Mouse (Mus musculus): Measurements from ENCODE around the gene Iqca. TPM values are rescaled to one million over a fixed set of nuclear protein-coding genes. Genes with fewer than 3 reads are reported as not detected.
A peak's percentile ranks its signal among the peaks of the same experiment; 100 is the strongest.

Iqca gene
- polyA plus RNA-seq, 1 experiment from 2014 or later, result 0.31 TPM

GRCm38 (mm10) chr1:89998076-89998475, 155.1 kb downstream of the Iqca start:
- ATAC-seq (ENCODE audit: low FRiP score, low TSS enrichment), result no peak
- no peak overlapping the region for H3K27ac ChIP-seq (ENCODE audit: low read depth, low read length)
- H3K4me1 ChIP-seq (ENCODE audit: control insufficient read depth, insufficient read depth, low read length), result 0 out of 2 replicates have a peak, but pooled peaks cover 3% of the 10 kb centered on the region
- WGBS, result 17% methylated on average over 7 of the region's 7 CpGs
- H3K27me3 ChIP-seq (ENCODE audit: control insufficient read depth, insufficient read depth, low read length), result peaks cover 19% of the 10 kb centered on the region
- no peaks in the 10 kb centered on the region for H3K9me3 ChIP-seq (ENCODE audit: control insufficient read depth, low read length)
- no peak overlapping the region for H3K4me2 ChIP-seq (replicated peaks; ENCODE audit: low read depth, low read length)
- H3K36me3 ChIP-seq (ENCODE audit: control insufficient read depth, insufficient read depth, low read length), result no peaks in the 10 kb centered on the region
- H3K9ac ChIP-seq (ENCODE audit: low read depth, low read length), result no peak overlapping the region
- H3K4me3 ChIP-seq (ENCODE audit: low read length), result no peak overlapping the region

DNA sequence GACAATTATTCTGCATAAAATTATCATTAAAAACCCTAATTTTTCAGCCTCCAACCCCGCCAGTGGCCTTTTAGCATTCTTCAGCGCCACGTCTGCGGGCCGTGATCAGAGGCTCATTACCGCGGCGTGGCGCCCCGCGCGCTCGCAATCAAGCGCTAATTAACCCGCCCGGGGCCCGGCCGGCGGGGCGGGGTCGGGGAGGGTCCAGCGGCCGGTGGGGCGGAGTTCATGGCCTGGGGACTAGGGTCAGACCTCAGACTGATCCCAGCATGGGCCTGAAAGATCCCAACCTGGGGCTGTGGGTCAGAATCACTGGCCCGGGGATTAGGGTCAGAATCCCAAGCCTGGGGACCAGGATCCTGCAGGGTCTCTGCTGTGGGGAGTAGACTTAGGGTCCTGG, 160.9 kb downstream of the Iqca start:
- Histone ChIP-seq H3K4me1 (ENCODE audit: control insufficient read depth, insufficient read depth, low read length) (0 out of 2 replicates have a peak, but pooled peaks cover 4% of the 10 kb centered on the region), H3K4me2 (replicated peaks; ENCODE audit: low read depth, low read length) (peak overlapping the region; percentile 34), H3K27ac (ENCODE audit: low read depth, low read length) (no peak overlapping the region), H3K36me3 (ENCODE audit: control insufficient read depth, insufficient read depth, low read length) (no peaks in the 10 kb centered on the region), H3K9me3 (ENCODE audit: control insufficient read depth, low read length) (no peaks in the 10 kb centered on the region), H3K4me3 (ENCODE audit: low read length) (peak overlapping the region; percentile 25), H3K9ac (ENCODE audit: low read depth, low read length) (peak overlapping the region; percentile 31; the same call in 1 of the 2 replicates), H3K27me3 (ENCODE audit: control insufficient read depth, insufficient read depth, low read length) (peaks cover 37% of the 10 kb centered on the region)
- no peak for ATAC-seq (ENCODE audit: low FRiP score, low TSS enrichment)
- WGBS, result under 1% methylated on average over 25 of the region's 25 CpGs

Other genes with a start within 250 kb of the Iqca start
- gene Gbx2, start 222.2 kb downstream of the Iqca start, polyA plus RNA-seq (2014; fragmentation: Nextera tagmentation; extraction: Ambion mirVana), result 0.10 and 0.18 TPM in 2 replicates
- gene Asb18, start 138.7 kb downstream of the Iqca start, polyA plus RNA-seq (2014; fragmentation: Nextera tagmentation; extraction: Ambion mirVana), result not detected in 2 replicates
- gene Ackr3, start 50.6 kb upstream of the Iqca start, polyA plus RNA-seq (2014; fragmentation: Nextera tagmentation; extraction: Ambion mirVana), result 50.5 and 56.4 TPM in 2 replicates

Measured in kidney, embryonic 14.5 days (tissue).